Mouse (Mus musculus): Measurements from ENCODE around the gene Zc3h12a.
A peak's percentile ranks its signal among the peaks of the same experiment; 100 is the strongest.

Gene Zc3h12a

DNA sequence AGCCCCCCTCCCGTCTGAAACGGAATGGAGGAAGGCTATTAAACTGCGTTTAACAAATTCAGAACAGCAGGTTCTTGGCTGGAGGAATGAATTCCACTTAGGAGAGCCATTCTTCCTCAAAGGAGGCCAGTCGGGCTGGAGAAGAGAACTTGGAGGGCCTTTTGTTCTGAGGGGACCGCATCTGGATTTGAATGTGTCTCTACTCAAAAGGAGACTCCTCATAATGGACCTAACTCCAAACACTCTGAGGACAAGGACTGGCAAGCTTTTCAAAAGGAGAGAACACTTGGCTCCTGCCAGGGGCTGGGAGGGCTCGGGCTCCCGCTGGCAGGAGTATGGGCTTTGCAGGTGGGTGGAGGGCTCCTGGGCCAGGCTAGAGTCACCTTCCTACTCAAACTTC, 17.0 kb upstream of the Zc3h12a start:
- no peak for DNase-seq

DNA sequence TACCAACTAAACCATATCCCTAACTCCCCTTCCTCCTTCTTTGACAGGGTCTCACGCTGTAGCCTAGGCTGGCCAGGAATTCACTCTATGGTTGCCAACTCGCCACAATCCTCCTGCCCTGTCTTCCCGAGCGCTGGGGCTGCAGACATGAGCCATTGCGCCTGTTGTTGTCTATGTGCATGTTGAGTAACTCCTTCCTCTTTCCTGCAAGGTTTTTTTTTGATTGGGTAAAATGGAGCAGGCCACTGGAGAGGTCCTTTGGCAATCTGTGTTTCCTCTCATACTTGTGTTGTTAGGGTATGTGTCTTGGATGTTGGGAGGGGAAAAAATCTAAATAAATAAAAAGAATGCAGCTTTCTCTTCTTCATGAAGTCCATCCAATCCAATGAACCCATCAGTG, 16.6 kb upstream of the Zc3h12a start:
- DNase-seq: no peak

DNA sequence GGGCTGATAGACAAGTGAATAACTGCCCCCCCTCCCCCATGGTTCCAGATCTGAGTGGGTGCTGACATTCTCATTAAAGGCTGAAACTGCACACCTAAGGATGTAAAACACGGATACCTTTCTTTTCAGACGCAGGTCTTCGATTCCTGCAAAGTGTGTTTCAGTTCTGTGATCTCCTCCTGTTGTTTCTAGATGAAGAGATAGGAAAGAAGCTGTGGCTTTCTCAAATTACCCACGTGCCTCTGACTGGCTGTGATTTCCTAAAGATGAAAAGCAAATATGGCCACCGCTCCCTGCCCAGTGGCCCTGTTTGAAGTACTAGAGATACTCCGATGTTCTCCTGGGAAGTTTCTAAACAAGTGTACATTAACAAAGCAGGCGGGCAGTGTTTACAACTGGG, 10.7 kb upstream of the Zc3h12a start:
- DNase-seq: no peak

DNA sequence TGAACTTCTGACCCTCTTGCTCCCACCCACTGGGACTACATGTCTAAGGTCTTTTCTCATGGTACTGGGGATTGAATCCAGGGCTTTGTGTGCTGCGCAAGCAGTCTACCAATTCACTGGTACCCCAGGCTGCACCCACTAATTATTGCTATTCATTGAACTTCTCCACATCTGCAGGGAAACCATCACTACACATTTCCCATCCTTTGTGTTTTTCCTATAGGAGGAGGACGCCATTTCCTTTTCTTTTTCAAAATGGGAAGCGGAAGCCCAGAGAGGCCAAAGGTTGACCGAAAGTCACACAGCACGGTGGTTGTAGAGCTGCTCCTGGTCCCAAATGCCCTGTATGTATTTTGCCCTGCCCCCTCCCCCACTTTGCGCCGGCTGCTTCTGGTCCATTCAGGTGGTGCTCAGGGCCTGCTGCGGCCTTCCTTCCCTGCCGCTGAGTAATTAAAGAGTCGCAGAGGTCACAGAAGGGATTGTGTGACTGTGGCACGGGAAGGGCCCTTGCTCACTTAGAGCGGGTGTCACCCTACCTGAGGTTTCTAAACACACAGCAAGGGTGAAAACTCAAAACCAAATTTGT, 8.8 kb upstream of the Zc3h12a start:
- no peak for DNase-seq

DNA sequence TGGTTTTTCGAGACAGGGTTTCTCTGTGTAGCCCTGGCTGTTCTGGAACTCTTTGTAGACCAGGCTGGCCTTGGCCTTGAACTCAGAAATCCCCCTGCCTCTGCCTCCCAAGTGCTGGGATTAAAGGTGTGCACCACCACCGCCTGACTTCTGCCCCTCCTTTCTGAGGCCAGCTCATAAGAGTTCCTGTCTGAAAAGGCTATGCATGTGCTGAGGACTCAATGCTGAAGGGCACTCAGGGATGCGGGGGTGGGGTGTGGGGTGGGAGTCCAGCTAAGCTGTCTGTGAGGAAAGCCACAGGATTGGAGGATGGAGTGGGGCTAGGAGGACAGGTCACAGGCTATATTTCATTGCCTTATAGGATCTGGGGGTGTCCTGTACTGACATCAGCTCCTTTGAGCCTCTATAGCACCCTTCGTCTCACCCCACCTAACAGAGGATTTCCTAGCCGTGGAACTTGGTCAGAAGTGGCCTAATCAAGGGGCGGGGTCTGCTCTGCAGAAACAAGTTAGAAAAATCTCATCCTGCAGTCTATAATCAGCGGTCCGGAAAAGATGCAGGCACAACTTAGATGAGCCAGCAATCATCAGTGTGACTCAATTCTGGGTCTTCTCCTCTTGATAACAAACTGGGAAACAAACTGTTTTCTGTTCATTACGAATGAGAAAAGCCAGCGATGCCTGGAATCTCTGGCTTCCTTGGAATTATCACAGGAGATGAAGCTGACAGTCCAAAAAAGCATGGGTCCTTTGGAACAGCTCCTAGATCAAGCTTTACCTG, 7.6 kb upstream of the Zc3h12a start:
- no peak for DNase-seq

DNA sequence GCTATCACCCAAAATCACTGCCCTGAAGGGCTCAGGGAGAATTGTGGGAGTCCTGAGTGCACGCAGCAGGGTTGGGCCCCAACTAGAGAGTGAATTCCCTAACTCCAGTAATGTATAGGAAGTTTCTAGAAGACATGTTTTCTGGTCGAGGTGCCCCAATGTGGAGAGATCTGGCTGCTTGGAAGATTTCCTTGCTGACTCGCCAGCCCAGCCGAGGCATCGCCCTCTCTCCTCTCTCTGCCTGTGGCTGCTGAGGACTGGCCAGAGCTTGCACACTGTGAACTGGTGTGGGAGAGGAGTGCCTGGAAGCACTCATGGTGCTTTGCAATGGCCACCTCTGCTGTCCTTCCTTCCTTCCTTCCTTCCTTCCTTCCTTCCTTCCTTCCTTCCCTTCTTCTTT, 7.0 kb upstream of the Zc3h12a start:
- no peak for DNase-seq

DNA sequence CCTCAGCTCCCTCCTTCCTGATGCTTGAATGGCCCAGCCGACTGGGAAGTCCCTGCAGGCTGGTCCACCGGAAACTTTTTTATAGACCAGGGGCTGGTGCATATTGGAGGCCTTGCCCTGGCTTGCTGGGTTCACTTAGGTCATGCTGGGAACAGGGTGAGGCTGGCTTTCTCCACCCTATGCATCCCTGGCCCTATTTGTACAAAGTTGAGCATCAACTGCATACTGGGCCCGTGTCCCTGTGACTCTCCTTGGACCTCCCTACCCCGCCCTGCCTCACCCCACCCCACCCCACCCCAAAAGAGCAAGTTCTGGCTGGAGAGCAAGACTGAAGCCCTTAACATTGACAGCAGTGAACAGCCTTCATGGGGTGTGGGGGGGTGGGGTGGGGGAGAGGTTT, 6.6 kb upstream of the Zc3h12a start:
- DNase-seq: no peak

DNA sequence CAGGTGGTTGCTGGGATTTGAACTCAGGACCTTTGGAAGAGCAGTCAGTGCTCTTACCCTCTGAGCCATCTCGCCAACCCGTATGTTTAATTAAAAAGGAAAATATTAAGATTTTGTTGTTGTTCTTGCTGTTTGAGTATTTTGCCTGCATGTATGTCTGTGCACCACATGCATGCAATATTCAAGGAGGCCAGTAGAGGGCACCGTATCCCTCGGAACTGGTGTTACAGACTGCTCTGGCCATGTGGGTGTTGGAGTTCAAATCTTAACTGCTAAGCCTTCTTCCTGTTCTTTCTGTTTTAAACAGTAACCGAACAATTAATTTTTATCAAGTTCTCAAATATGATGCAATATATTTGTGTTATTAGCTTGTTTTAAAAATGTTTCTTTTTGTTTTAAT, 4.8 kb upstream of the Zc3h12a start:
- DNase-seq: peak; percentile 88 to 89

DNA sequence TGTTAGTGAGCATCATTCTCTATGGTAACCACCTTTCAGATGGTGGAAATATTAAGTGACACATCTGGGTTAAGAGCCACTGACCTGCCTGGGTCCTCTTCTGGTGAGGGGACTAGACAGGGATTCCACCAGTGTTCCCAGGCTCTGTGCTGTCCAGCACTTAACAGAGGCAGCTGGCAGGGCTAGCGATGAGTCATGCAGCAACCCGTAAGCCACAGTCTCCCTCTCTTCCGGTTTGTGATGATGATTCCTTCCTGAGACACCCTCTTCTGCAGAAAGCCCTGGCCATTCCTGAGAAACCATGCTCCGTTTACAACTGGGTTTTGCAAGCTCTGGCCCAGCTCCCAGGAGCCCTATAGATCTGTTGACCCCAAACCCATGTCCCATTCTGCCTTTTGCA, 3.9 kb upstream of the Zc3h12a start:
- DNase-seq: no peak

DNA sequence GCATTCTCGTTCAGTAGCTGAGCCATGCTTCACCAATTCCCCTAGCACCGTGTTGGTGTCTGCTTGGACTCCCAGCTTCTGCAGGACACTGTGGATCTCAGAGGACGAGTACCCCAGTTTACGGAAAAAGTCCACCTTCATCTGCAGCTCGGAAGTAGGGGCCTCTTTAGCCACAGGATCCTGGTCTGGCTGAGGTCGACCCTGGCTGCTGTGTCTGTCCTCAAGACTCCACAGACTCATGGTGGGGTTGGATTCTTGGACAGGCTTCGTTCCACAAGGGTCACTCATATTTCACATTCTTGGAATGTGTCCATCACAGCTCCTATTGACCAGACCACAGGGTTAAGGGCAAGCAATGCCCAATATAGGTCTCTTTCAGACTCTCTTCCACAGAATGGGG, 879 bp downstream of the Zc3h12a start:
- DNase-seq: peak in 1 of 2 experiments; percentile 15

DNA sequence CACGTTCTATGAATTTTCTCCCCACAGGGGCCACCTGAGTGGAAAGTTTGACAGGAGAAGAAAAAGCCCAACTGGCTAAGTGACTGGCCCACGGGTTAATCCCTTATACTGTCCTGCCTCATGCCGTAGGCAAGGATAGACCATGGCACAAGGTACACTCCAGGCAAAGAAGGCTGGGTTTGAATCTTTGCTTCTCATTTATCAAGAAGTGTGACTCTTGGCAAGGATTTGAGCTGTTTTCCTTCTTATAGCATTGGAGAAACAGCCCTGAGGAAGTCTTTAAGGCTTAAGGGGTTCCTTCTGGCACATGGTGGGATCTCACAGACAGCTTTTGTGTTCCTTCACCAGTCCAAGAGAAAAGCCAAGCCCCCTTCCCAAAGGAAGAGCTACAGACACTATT, 1.5 kb downstream of the Zc3h12a start:
- peak in 1 of 2 experiments; percentile 25 for DNase-seq

DNA sequence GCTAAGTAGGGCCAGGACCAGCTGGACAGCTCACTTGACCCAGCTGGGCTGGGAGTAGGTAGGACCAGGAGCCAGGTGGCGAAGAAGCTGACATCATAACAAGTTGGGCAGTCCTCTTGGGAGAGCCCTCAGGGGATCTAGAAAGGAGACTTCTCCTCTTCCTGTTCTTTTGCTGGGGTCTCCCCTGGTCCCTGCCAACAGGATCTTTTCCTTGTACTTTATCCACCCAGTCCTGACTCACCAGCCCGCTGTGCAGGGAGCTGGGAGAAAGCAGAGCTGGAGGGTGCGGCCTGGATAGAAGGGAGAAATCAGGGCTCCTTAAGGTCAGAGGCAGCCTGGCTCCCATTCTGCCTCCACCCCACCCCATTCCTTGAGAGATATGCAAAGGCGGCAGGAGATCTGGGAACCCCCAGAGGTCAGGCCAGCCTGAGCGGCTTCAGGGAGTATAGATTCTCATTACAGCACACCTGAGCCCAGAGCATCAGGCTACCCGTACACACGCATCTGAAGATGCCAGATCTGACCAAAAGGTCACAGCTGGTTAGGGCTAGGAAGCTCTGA, 2.2 kb downstream of the Zc3h12a start:
- DNase-seq: peak in 1 of 2 experiments; percentile 30

DNA sequence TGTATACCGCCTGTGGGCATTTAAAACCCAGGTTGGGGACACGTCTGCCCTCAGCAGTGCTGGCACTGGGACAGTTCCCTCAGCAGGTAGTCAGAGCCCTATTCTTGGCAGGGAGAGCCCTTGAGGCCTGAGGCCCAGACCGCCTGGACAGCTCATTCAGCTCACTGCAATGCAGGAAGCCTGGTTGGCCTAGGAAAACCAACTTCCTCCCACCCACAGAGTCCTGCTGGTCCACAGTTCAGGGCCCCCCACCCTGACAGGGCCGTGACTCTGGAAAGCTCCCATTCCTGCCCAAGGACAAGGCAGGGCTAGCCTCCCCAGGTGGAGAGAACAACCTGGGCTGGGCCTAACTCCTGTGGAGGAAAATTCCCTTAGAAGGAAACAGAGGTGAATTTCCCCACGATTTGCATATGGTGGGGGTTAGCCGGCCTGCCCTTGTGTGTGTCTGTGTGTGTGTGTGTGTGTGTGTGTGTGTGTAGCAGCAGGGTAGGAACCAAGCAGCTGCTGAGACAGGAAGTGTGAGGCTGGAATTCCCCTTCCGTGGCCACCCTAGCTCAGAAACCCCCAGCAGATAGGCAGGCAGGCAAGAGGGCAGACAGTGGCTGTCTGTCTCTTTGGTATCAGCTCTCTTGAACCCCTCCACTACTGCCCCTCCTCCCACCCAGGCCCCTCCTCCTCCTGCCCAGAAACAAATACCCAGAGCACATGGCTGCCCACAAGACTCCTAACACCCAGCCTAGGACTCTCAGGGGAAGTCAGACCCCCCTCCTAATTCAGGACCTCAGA, 3.0 kb downstream of the Zc3h12a start:
- DNase-seq: peak; percentile 89 to 91

DNA sequence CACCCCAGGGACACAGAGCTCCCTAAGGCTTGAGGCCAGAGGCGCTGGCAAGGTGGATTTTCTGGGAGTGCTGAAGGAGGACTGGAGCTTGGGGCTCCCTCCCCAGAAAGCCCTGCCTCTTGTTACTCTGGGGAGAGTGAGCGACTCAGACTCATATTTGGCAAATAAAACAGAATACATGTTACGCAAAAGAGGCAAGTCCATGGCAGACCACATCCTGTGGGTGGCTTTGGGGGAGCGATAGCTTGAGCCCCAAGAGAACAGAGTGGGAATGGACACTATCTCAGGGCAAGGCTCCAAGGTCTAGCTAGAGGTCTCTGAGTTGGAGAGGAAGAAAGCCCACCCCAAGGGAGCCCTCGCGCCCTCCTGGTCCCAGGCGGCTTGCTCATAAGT, 4.4 kb downstream of the Zc3h12a start:
- peak; percentile 64 to 65 for DNase-seq

DNA sequence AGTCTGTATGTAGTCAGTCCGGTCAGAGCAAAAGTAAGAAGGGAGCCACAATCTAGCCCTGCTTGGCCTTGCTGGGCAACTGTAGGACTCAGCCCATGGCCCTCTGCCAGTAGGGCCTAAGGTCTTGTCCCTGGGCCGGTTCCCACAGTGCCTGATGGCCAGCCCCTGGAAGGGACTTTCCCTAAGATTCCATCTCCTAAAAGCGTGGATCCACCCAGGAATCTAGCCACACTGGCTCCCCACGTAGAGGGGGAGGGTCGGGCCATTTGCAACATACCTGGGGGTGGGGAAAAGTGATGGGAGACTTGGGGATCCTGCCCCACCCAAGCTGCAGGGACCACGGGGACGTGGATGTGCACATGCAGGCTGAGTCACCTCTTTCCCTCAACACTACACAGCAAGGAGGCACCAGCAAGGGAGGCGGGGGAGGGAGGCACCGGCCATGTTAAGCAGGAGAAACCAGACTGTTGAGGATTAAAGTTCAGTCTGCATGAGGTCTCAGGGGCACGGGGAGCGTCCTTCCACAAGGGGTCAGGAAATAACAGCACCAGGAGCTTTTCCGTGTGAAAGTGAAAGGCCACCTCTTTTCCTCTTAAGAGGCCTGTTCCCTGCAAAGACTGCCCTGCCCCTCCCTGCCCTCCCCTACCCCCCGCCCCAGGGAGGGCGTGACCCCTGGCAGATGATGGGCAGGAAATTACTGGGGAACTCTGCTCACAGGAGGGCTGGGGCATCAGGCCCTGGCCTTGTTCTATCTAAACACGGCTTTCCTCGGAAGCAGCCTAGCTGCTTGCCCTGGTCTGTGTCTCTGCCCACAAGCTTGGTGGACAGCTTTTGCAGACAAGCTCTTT, 5.0 kb downstream of the Zc3h12a start:
- peak; percentile 51 to 54 for DNase-seq

DNA sequence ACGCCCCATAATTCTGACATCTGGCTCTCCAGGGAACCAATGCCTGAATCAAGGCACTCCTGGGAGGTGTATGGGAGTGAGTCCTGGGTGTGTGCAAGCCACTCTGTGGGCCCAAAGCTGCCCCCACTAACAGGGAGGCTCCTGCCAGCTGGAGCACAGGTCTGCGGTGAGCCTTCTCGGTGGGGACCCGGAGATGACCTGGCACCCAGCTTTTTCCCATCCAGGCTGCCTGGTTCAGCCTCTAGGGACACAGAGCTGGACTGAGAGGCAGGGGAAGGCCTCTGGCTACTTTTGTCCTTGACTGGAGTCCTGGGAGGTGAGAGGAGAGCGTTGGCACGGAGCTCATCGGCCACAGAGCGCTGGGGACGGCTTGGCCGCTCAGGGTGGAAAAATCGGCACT, 7.9 kb downstream of the Zc3h12a start:
- peak; percentile 12 to 20 for DNase-seq

DNA sequence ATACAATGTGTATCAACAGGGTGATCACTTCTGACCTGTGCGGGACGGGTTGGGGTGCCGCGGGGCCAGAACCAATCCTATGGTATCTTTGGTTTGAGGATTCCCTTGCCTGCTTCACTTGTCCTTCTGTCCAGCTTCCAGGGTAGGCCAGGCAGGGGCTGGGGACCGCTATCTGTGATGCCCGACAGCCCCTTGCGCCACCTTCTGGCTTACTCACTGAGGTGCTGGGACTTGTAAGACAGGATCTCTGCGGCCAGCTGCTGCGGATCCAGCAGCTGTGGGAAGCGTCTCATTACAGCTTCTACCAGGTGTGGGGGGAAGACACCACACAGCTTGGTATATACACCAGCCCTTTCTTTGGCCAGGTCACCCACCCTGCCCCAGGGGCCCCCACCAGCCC, 8.6 kb downstream of the Zc3h12a start:
- peak; percentile 37 for DNase-seq

DNA sequence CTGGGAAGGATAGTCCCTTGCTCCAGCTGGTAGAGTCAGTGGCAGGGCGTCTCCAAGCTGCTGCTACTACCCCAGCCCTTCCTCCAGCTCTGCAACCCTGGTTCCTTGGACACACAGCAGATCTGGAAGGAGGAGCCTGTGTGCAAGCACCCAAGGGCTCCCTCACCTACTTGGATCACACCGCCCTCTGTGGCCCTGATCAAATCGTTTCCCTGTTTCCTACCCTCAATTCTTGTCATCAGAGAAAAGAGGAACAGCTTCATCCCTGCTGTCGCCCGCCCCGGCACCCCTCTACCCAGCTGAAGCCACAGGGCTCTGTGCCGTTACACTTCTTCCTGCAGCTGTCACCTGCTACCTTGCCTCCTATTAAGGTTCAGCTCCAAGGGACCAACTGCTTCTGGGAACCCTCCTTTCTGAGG, 9.7 kb downstream of the Zc3h12a start:
- peak; percentile 76 to 80 for DNase-seq

DNA sequence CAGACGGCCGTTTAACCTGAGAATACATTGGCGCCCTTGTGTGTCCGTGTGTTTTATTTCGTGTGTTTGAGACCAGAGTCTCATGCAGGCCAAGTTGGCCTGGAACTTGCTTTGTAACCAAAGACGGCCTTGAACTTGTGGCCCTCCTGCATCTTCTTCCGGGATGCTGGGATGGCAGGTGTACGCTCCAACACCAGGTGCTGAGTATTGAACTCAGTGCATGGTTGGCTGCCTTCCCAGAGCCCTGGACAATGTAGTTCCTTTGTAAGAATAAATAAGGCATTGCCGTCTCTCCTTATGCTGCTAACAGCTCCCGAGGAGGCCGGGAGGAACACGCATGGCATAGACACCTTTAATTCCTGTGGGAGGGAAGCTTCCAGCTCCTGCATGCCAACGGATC, 10.7 kb downstream of the Zc3h12a start:
- no peak for DNase-seq

DNA sequence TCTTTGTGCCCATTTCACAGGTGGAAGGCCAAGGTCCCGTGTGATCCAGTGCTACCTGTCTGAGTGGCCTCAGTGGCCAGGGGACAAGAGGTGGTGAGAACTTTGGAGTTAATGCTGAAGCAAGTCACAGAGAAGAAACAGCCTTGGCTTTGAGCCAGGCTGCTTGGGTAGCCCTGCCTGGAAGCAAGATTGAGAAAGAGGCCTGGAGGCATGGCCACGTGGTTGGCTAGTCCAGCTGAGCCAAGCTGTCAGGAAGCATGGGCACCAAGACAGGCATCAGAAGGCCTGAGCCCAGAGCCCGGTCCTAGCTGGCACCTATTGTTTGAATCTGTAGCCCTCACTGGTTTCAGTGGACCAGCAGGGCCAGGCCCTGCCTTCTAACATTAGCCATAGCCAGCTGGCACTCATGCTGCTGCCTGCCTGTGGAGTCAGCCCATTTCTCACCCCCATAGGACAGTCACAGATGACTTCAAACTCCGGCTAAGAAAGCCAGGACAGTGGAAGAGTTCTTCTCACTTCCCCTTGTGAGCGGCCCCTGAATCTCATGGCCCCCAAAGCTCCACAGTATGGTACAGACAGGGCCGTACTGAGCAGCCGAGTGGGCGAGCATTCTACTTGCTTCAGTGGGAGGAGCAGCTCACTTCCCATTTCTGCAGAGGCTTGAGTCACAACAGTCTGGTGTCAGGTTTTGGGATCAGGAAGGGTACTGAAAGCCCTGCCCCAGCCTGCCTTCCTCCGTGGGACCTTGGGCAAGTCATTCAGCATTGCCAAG, 11.4 kb downstream of the Zc3h12a start:
- DNase-seq: peak; percentile 81 to 84

DNA sequence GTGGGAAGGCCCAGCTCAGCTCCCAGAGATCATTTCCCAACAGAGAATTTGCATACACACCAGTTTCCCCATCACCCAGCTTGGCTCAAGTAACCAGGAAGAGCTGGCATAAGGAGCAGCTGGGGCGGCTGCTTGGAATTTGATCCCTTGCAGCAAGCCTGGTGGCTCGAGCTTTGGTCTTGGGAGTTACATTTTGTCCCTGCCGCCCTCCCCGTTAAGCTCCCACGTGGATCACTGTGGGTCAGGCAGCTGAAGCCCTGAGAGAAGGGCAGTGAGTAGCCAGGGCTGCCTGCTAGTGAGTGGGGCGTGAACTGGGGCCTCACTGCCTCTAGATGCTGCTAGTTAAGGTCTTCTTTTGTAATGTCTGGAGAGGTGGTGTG, 11.9 kb downstream of the Zc3h12a start:
- DNase-seq: no peak

DNA sequence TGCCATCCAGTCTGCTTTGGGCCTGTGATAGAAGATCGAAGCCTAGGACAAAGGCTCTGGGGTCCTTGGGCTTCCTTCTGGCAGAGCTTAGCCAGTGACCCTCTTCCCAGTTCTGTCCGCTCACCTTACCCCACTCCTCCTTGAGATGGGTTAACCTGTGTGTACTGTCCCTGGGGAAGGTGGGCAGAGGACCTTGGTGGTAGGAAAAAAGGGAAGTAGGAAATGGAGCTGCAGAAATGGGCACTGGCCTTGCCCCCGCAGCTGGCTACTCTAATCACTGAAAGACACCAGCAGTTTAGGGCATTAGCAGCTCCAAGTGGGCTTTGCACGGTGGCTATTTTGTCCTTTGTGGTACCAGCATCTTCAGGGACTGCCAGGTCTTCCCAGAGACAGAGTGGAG, 12.6 kb downstream of the Zc3h12a start:
- DNase-seq: peak; percentile 28 to 29
